Mouse (Mus musculus) kidney, postnatal 25 days (tissue): ENCODE data around the gene Ctnna3.
"Not testable (repeated sequence)": the region's sequence is repeated elsewhere in the genome, so short reads cannot be mapped to it uniquely, and the experiment has no call there.

ENCODE experiments used
- DNase-seq, 2 experiments: peaks; one replicate each; pipeline ENCODE4 v3.0.0; 2021; ENCODE audit warnings: mixed read lengths in 2 of 2

Gene Ctnna3

DNA sequence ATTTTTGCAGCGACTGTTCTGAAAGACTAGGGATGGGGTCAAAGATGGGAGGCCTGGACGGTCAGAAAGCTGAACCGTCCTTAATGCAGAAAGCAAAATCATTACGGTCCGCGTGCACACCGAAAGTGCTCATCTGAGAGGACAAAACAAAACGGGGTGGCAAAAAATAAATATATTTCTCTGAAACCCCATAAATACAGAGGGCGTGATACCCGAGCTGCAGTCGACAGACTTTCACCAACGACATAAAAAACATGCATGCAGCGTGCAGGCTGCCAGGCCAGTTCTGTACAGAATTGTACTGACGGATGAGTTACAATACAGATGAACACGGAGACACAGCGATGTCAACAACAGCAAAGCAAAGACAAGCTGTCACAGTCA, 656.3 kb downstream of the Ctnna3 start:
- no peak for DNase-seq

DNA sequence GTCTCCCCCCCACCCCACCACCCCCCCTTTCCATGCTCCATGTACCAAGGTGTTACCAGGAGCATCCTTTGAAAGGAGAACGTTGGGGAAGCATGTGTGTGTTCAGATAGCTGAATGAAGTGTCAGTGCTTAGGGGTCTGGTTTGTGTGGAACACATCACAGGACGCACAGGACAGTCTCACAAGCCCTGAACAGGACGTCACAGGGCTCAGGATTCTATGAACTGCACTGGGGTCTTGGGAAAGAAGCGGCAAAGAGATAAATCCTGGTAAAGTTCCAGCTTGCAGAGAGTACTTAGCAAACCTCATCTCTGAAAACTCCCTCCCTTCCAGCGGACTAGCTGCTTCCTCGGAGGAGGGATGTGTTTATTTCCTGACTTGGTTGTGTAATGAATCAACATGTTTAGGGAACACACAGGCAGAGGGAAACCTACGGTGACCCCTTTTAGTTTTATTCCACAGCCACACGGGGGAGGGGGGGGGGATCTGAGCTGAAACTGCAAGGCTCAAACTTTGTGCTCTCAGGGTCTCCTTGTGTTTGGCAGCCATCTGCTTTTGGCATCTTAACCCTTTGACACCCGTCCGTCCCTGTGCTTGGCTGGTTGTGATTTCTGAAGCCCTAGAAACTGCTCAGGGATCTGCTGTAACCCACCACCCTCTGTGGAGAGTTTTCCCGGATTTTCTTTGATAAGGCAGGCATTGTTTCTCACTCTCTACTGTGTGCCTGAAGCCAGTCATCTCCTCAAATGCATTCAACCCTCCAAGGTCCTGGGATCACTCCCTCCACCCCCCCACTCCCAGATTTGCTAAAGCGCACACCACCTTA, 656.9 kb downstream of the Ctnna3 start:
- no peak for DNase-seq

DNA sequence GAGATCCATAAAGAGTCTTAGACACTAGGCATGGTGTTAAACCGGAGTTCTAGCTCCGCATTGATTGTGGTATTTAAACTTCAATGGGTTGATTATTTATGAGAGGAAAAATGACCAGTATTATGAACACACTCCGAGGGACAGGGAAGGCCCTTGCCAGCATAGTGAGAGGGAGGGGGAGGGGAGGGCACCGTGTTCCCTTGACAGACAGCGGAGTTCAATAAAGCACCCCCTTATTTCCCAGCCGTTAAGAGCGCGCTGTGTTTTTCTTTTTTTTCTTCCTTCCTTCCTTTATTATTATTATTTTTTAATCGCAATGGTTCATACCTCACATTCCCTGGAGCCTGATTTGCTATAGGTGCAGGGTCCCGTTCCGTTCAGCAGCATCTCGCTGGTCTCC, 657.6 kb downstream of the Ctnna3 start:
- DNase-seq, result no peak

DNA sequence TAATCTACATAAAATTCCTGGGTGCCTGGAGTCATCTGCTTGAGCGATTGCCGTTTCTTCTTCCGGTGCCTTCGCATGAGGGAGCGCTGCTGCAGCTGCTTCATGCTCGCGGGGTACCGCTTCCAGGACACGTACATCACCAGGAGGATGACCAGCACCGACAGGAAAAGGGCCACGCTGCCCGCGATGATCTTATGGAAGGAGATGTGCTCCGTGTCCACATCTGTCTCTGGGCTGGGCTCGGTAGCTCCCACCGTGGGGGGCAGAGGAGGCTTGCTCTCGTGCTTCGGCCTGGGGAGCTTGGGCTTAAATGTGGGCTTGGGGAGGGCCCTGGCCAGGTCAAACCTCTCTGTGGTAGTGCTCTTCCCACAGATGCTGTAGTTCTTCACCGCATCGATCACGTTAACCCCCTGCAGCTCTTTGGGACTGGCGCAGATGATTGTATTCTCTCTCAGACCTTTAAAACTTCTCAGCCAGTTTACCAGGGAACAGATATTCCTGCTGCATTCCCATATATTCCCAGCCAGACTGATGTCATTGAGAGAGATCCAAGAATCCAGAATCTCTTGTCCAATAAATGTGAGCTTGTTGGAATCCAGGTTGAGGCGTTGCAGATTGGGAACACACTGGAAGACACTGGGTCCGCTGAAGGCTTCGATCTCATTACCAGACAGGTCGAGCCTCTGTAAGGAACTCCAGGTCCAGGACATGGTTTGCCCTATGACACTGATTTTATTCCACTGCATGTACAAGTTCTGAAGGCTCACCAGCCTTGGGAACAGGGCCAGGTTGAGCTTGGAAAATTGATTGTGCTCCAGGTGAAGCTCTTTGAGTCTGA, 658.3 kb downstream of the Ctnna3 start:
- no peak for DNase-seq

DNA sequence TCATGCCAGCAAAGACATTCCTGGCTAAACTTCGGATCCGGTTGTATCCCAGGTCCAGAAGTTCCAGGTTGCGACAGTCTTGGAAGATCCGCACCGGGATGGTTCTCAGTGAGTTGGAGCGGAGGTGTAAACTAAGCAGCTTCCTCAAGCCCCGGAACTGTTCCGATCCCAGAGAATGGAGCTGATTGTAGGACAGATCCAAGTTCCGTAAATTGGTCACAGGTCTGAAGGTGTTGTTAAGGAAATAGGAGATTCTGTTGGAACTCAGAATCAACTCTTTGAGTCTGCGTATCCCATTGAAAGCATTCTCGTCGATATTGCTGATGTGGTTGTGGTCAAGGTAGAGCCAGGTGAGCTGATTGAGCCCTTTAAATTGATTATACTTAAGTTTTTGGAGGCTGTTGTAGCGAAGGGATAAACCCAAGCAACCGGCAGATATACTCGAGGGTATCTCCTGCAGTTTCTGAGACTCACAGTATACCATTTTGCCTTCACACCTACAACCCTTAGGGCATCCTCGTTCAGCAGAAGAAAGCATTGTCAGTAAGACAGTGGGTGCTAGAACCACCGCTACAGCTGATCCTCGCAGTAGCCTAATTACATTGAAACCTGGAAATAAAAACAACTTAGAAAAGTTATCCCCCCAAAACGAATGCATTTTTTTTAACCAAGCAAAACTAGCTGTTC, 659.0 kb downstream of the Ctnna3 start:
- DNase-seq, result no peak

DNA sequence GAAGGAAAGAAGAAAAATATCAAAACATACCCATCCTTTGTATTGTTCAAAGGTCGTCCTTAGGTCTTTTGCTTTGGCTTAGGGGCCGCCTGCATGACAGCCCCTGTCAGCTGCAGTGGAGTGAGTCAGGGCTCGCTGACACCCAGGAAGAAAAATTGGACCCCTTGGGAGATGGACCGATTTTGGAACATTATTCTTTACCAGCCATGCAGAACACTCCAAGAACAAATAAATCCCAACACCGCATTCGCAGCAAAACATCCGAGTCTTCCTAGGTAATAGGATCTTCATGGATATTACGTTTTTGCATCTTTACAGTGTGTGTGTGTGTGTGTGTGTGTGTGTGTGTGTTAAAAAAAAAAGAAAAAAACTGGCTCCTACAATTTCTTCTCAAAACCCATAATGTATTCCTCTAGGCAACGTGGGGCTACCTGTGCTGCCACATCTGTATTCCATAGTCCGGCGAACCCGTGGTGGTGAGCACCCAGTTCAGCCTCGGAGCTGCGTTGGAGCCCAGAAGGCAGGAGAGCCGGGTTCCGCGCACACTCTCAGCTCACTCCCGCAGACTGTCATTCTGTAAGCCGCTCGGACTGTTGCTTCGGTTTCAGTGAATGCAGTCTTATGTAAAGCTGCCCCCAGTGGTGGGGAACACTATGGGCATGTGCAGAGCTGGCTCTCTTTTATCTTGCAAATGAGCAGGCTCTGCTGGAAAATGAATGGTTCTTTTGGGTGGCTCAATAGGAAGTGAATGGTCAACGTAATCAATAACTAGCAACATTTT, 660.0 kb downstream of the Ctnna3 start, which contains the start of gene Lrrtm3:
Gene Lrrtm3 (minus strand): TSS at position 598 of the 781 bp plus-strand sequence.
- peak in 1 of 2 experiments; percentile 29 for DNase-seq

DNA sequence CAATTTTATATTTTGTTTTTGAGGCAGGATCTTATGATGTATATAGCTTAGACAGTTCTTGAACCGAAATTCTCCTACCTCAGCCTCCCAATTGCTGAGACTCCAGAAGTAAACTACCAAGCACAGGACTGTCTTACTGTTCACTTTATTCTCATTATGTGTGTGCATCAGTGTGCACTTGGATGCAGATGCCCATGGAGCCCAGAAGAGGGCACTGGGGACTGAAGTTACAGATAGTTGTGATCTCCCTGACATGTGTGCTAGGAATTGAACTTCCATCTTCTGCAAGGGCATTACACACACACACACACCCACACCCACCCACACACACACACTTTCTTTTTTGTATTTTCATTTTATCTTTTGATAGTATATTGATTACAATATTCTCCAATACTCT, 666.6 kb downstream of the Ctnna3 start:
- DNase-seq, result no peak

DNA sequence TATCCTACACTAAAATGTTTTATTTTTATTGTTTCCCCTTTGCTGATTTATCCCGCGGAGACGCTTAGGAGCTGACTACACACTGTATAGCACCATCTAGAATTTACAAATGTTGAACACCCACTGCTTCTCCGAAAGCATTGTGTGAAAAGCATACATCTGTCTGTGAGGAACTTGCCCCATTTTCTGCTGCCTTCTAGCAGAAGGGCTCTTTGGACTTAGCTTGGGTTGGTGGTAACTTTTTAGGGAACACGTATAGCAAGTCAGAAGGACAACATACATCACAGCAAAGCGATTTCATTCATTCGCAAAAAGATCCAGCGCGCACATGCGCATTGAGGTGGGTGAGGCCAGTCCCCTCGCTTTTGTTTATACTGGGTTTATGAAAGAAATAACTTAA, 685.3 kb downstream of the Ctnna3 start:
- DNase-seq, result no peak

DNA sequence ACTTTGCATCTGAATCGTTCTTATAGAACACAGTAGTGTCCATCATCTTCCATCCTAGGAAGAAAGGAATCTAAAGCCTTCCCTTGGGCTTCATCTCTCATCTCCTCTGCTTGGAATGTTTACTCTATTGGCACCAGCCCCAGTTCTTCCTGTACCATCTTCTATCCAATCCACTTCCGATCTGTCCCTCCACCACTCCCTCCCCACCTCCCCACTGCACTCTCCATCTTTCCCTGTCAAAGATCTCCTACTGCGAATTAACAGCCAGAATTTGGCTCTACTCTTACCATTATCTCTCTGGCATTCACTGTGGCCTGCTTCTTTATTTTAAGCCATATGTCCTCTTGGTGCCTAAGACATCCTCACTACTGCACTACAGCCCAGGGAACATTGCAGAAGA, 688.9 kb downstream of the Ctnna3 start:
- DNase-seq, result no peak

DNA sequence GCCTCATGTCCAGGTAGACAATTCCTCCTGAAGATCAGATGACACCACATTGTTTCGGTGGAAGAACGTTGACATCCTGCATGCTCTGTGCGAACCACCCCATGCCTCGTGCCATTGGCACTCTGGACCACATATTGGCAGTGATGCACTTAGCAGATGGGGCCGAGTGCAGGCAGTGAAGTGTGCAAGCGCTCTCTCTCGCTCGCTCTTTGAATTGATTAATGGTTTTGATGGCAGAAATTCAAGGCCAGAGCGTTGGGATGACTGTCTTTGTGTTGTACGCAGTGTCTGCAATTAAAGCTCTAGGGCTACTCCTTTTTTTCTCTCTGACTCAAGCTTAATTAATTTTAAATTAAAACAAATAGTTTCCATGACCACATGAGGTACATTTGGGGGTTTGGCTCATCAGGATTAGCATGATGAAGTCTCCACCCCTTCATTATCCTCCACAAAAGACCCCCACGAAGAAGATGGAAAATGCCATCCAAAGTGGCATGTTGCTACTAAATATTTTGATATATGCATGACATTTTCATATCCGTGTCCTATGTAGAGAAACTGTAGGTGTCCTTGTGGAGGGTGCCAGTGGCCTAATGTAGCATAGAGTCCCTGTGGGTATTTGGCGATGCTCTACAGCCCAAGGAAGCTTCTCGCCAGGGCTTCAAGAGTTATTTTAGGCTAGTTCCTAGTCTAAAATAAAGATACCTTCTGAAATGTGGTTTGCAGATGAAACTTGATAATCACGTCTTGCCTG, 700.7 kb downstream of the Ctnna3 start:
- no peak for DNase-seq

DNA sequence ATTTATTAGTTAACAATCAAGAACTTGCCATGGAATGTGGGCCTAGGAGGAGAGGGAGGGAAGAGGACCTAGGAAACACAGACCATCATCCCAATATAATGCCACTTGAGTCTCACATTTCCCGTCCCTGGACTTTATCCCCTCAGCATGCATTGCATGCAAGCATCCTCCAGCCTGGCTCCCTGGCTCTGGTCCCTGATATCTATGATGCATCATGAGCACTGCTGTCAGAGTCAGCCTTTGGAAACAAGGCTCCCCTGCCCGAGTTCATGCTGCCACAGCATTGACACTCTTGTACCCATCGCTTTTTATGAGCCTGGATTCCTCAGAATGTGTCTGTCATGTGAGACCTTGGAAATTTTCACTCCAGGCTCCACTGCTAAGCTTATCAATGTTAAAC, 703.6 kb downstream of the Ctnna3 start:
- DNase-seq, result no peak

DNA sequence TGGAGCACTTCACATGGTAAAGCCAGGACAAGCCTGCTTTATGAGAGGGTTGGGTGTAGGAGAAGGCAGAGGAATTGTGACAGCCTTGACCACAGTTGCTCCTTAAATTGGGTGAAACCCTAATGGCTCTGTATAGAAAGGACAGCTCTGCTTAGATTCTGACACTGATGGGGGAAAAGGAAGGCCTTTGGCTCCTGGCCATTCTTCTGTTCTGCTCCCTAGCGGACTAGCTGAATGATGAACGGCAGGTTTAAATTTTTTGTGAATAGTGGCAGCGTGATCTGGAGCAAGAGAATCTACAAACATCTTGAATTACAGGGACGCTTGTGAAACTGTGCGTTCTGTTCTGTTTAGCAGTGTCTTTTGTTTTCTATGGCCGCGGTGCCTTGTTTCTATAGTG, 705.6 kb downstream of the Ctnna3 start:
- no peak for DNase-seq

DNA sequence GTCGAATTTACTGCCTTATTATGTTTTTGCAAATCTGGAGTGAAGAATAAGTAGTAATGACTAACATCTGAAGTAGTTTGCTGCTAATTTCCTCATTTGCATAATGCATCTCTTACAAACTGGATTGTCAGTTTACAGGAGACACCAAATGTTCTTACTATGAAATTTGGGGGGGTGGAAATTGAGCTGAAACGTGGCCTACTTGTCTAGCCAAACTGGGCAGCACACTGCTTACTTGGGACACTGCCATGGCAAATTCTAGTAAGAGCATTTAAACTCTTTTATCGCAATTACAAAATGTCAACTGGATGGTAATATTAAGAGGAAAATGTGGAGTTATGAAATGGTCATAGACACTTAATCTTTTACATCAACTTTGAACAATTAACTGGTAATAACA, 716.6 kb downstream of the Ctnna3 start:
- DNase-seq, result no peak

DNA sequence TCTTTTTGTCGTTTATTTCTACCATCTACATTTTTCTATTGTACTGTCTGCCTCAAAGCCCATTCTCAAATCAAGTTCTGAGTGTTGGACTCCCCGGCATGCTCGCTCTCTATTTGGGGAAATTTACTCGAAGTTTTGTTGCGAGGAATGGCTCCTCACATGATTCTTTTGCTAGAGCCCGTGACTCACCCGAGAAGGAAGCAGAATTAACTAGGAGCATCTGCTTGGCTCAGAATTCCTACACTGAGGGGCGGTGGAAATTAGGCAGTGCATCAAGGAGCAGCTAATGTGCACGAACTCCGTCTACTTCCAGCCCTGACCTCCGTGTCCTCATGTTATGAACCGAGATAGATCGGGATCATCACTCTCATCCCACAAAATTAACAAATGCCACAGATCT, 751.8 kb downstream of the Ctnna3 start:
- DNase-seq, result no peak

DNA sequence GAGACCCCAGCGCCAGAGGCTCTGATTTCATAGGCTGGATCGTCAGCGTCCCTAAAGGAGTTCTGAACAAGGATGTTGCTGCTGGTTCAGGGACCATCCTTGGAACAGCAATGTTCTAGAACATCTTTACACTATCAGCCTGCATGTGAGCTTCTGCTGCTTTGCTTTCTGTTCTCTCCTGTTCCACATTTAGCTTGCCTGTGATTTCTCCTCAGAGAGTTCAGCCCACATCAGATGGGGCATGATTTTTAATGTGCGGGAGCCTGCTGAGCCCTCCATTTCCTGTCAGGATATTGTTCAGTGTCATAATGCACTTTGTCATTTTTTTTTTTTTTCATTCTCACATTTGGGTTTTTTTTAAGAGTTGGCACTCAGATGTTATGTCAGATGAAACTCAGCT, 752.8 kb downstream of the Ctnna3 start:
- DNase-seq, result no peak

DNA sequence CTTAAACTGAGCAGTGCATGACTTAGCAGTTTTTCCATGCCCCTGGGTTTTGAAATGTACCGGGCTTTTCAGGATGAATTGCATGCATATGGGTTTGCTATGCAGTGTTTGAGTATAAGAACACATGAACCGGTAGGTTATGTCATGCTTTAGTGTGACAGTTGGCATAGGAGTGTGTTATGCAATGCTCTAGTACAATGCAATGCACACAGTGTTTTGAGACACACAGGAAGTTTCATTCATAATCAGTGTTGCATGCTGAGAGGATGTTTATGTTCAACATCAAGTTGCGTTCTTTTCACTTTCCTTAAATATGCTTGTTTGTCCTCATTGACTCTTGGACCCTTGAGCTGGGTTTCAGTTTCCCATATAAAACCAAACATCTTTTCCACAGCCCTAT, 758.1 kb downstream of the Ctnna3 start:
- no peak for DNase-seq

DNA sequence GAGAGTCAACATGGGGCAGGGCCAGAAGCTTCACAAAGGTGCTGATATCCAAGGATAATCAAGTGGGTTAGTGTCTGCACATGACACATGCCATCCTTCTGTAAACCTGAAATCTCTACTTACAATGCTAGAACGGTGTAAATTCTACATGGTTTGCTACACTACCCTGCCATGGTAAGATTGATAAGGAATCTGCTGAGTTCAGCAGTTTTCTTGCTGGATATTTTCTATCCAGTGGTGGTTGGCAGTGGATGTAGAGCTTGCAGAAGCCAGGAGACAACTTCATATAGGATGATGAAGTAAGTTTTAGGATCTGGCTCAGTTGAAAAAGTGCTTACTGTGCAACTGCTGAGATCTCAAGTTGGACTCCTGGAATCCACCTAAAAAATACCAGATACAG, 767.7 kb downstream of the Ctnna3 start:
- DNase-seq, result no peak

DNA sequence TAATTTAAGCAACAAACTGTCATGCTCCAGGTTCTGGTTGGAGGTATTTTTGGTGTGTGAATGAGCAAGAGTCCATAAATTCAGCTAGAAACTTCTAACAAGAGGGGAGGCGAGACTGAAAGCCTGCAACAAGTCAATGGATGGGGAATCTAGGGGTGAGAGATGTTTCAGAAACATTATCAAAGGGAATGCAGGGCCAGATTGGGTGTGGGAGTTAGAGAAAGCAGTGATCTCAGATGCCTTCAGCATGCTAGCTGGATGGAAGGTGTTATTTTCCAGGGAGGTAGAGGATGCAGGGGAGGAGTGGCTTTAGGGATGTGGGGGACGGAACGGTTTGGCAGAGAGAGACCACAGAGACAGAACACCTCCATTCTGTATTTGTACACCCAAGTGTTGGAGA, 785.7 kb downstream of the Ctnna3 start:
- DNase-seq, result no peak

DNA sequence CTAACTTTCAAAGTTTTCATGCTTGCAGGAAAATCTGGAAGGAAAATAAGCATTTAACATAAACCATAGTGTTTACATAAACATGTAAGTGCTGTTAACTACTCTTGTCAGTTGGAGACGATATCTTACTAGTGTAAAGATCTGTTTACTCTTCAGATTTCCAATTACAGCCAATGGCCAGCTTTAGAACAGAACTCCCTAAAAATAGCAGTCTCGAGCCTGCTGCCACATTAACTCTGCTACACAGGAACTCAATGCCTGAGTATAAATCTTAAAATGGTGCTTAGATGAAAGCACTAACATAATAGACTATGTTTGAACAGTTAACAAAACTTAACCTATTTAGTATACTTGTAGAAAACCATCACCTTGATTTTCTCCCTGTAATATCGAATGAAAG, 793.1 kb downstream of the Ctnna3 start:
- no peak for DNase-seq

DNA sequence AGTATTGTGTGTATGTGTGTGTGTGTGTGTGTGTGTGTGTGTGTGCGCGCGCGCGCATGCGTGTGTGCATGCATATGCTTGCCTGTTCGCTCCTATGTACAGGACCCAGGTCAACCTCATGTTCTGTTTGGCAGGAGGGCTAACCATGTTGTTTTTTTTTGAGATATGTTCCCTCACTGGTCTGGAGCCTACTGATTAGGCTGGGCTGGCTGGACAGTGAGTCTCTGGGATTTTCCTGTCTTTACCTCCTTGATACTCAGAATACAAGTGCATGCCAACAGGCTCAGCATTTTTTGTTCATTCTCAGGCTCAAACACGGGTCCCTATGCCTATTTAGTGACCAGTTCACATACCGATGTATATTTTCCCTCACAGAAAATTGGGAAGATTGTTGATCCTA, 794.1 kb downstream of the Ctnna3 start:
- DNase-seq, result no peak

DNA sequence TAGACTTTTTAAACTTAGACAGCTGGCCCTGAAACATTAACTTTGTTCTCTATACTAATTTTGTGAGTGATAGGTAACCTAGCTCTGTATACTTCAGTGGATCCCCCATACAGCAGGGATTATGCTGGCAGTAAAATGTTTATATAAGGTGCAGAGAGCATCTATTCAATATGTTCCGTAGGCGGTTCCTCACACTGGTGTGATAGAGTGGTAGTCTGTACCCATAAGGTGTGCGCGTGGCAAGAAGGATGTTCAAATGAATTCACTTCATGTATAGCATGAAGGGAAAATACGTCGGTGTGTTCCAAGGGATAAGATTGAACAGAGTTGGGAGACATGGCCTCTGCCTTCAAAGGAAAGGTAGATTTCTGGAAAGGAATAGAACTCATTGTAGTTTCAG, 794.5 kb downstream of the Ctnna3 start:
- DNase-seq, result no peak

DNA sequence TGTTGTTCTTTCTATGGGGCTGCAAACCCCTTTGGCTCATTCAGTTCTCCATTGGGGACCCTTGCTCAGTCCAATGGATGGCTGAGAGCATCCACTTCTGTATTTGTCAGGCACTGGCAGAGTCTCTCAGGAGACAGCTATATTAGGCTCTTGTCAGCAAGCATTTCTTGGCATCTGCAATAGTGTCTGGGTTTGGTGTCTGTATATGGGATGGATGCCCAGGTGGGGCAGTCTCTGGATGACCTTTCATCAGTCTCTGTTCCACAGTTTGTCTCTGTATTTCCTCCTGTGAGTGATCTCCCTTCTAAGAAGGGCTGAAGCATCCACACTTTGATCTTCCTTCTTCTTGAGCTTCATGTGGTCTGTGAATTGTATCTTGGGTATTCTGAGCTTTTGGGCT, 795.9 kb downstream of the Ctnna3 start:
- DNase-seq, result not testable (repeated sequence)
